Mouse (Mus musculus) spleen, adult 10 weeks (tissue): ENCODE data around the gene Cmss1. TPM values are rescaled to one million over a fixed set of nuclear protein-coding genes. Genes with fewer than 3 reads are reported as not detected.

ENCODE experiments used
- polyA plus RNA-seq: library from polyadenylated mRNA; stranded (reverse); fragments of 350-450 nt; fragmentation: Illumina TruSeq; extraction: RNeasy Lipid Tissue Mini Kit (QIAGEN cat#74804); gene quantifications from one replicate; pipeline ENCODE4 v1.2.3, GENCODE M21; 2015; ENCODE audit warnings: low replicate concordance; ENCODE audit not compliant: insufficient read depth

Gene Cmss1
- 11.1 TPM for polyA plus RNA-seq

DNA sequence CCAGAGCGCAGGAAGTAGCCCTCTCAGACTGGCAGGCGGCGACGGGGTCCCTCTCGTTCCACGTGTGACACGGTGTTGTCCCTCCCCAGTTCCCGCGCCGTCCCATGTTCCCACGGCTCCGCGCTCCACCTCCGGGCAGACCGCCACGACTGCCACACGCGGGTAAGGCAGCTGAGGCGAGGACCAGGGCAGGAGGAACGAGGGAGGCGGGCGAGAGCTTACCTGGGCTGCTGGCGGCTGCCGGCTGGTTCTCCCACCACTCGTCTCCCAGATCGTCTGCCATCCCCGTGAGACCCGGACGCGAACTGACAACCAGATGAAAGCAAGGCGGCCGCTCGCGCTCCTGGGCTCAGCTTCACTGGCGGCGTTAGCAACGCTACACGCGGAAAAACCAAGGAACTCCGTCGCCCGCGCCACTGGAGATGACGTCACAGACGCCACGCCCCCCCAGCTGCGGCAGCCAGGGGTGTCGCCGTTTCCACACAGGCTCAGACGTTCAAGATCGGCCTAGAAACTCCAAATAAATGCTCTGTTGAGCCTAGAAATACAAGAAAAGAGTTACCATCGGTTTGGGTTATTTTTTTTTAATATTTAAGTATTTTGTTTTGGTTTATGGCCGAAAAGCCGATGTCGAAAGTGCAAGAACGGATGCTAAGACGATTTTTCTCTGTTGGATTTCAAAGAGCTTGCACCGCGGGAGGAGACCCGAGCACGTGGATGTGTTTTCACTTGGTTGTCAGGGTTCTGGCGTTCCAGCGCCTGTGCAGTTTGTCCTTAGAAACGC, at the start of gene Cmss1:
TSS of gene Cmss1 (minus strand) at position 421 of the 784 bp plus-strand sequence.

GRCm38 (mm10) chr16:57352751-57353150, 253.9 kb downstream of the Cmss1 start, which contains the start of gene Filip1l:
TSS of gene Filip1l (plus strand) at chr16:57353093.

GRCm38 (mm10) chr16:57292765-57293164, 313.9 kb downstream of the Cmss1 start, which contains the start of gene Tmem30c:
TSS of gene Tmem30c (minus strand) at chr16:57292865.

Other genes with a start within 250 kb of the Cmss1 start
- gene Col8a1, start 147.9 kb upstream of the Cmss1 start, polyA plus RNA-seq: 0.64 TPM